Mouse (Mus musculus): Measurements from ENCODE around the gene Mrpl4. TPM values are rescaled to one million over a fixed set of nuclear protein-coding genes. Genes with fewer than 3 reads are reported as not detected.

Mrpl4 gene
- 53.2 TPM for total RNA-seq (2023)

DNA sequence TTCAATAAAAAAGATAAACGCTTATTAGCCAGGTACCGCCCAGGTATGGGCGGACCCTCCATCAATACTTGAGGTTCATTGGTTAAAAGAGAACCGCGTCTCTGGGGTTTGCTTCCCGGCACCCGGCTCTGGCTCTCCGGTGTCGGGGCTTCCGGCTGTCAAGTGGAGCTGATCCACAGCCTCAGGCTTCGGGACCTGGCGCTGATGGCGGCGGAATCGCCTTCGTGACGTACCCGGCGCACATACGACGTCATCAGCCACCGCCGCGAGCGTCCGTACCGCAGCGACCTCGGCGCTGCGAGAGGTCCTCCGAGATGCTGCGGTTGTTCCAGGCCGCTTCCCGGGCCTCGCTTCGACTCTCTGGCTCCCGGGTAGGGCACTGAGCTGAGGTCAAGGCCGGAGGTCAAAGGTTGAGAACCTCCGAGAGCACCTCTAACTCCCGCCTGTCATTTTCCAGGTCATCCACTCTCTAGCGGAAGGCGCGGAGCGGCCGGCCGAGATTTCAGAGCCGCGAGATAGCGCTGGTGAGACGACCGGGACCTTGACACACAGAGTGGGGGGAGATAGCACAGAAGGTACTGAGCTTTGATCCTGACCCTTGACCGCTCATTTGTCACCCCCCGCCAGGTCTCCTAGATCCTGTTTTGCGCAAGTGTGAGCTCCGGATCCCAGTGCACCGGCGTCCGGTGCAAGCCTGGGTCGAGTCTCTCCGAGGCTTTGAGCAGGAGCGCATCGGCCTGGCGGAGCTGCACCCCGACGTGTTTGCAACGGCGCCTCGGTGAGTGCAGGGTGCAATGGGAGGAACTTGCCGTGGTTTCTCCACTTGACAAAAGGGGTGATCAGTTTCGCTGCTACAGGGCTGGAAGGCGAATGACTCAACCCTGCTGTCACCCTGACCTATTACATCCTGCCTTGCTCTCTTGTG lies at the start of gene Mrpl4:
Gene Mrpl4 (plus strand): TSS at position 112 of the 925 bp plus-strand sequence.

DNA sequence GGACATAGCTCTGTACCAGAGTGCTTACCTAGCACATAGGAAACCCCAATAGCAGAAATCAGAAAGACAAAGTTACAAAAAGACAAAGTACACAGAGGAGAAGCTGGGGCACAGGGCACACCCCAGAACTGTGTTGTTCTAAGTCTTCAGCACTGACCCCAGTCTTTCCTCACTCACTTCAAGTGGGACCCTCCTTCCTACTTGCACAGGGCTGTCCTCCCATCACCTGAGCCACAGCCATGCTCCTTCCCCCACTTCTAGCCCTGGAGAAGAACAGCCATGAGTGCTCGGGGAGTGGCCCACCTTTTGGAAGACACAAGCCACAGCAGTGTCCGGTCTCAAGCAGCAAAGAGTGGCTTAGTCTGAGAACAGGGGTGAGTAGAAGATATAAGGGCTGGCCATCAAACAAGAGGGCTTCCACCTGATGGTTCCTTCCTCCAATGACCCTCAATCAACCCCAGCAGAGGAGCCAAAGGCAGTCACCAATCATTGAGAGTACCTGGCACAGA lies 43.1 kb upstream of the Mrpl4 start, which contains the start of gene Dnmt1:
Gene Dnmt1 (minus strand): TSS at position 459 of the 509 bp plus-strand sequence.

DNA sequence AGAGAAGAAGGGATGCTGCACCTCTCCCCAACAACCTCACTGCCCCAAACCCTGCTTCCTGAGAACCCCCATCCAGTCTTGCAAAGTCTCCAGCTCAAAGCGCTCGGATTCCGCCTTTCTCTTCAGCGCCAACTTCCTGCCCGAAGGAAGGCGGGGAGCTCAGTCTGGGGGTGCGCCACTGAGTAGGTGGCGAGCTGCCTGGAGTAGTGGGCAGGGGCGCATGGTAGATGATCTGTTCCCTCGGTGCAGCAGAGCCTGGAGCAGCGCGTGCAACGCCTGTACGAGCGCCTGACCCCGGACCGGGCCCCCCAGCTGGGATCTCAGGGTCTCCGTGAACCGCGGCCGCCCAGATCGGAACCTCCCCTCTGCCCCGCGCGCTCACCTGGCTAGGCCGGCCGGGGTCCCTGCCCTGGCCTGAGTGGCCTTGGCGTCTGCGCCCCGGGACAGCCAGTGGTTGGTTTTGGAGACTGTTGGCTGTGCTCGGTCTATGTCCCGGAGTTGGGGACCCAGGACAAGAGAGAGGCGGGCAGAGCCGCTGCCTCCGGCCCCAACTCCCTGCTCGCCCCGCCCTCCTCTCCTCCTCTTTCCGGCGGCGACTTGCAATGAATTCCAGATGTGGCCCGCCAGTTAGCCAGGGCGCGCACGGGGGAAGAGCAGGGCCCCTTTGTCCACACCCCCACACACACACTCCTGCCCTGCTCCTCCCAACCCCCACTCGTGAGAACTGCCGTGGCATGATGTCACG lies 26.1 kb upstream of the Mrpl4 start, which contains the start of gene S1pr2:
Gene S1pr2 (minus strand): TSS at position 566 of the 745 bp plus-strand sequence.

DNA sequence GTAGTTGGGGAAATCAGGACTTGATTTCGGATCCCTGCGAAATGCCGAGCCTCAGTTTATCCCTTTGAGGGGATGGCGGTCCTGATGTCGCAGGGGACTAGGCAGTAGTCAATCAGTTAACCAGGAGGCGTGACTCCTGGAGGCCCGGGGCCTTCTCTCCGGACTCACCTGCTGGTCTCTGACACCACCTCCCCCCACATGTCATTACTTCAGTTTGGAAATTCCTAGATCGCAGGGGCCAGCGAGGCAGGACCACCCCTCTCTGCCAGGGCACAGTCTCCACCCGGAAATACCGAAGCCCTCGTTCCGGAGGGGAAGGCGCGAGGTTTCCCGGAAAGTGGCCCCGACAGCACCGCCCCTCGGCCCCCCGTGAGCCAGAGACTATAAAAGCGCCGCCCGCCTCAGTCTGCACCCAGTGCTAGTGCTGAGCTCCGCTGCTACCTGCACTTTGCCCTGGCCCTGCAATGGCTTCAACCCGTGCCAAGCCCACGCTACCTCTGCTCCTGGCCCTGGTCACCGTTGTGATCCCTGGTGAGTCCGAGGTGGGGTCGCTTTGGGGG lies 13.1 kb downstream of the Mrpl4 start, which contains the start of gene Icam1:
Gene Icam1 (plus strand): TSS at position 415 of the 560 bp plus-strand sequence.

DNA sequence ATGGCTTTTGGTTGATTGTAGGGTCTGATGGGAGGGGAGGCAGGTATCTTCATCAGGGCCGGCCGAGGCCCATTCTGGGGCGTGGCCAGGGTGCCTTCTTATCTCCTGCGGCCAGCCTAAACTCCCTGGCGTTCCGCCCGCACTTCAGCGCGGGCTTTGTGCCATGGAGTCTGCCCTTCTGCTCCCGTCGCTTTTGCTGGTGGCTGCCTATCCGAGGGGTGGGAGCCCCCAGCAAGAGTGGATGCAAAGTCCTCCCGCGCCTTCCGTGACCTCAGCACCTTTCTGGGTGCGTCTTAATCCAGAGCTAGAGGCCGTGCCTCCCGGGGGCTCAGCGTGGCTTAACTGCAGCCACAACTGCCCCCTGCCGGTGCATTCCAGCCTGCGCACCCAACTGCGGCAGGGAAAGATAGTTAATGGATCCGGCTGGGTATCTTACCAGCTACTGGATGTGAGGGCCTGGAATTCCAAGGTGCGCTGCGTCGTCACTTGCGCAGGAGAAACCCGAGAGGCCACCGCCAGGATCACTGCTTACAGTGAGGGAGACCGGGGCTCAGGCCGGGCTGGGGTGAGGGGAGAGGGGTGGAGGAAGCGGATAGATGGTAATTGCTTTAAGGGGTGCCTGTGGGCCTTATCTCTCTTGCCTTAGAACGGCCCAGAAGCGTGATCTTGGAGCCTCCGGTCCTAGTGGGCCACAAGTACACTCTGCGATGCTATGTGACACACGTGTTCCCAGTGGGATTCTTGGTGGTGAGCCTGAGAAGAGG lies 26.9 kb downstream of the Mrpl4 start, which contains the start of gene Icam4:
Gene Icam4 (plus strand): TSS at position 83 of the 764 bp plus-strand sequence.

DNA sequence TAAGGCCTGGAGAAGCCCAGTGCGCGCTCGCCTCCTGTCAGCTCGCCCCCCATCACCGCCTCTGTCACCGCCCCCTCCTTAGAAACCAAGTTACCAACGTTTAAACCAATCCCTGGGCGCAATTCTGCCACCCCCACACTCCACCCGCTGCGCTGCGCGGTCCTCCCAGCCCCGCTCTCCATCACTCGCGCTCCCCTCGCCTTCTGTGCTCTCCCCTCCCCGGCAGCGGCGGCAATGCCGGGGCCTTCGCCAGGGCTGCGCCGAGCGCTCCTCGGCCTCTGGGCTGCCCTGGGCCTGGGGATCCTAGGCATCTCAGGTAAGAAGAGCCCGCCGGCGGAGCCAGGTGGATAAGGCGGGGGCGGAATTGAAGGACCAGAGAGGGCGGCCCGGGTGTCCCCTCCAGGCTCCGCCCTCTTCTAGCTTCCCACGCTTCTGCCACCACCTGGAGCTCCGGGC lies 29.4 kb downstream of the Mrpl4 start, which contains the start of gene Icam5:
Gene Icam5 (plus strand): TSS at position 178 of the 456 bp plus-strand sequence.

Other genes starting within 250 kb of the Mrpl4 start
- gene Col5a3, start 187.7 kb upstream of the Mrpl4 start, total RNA-seq (2023): 0.12 TPM
- not detected for gene Rdh8, start 184.2 kb upstream of the Mrpl4 start, total RNA-seq (2023)
- 51.6 TPM for gene A230050P20Rik, start 134.1 kb upstream of the Mrpl4 start, total RNA-seq (2023)
- 2.5 TPM for gene Angptl6, start 123.0 kb upstream of the Mrpl4 start, total RNA-seq (2023)
- gene Ppan, start 114.6 kb upstream of the Mrpl4 start, total RNA-seq (2023): 87.1 TPM
- gene Eif3g, start 104.1 kb upstream of the Mrpl4 start, total RNA-seq (2023): 188 TPM
- gene Dnmt1, start 42.9 kb upstream of the Mrpl4 start, total RNA-seq (2023): 82.3 TPM
- 4.7 TPM for gene S1pr2, start 26.0 kb upstream of the Mrpl4 start, total RNA-seq (2023)
- 19.5 TPM for gene Icam1, start 13.2 kb downstream of the Mrpl4 start, total RNA-seq (2023)
- gene Icam4, start 26.6 kb downstream of the Mrpl4 start, total RNA-seq (2023): not detected
- gene Icam5, start 29.3 kb downstream of the Mrpl4 start, total RNA-seq (2023): 0.18 TPM
- gene Zglp1, start 64.4 kb downstream of the Mrpl4 start, total RNA-seq (2023): not detected
- 0.83 TPM for gene Gm49373, start 70.4 kb downstream of the Mrpl4 start, total RNA-seq (2023)
- 27.6 TPM for gene Fdx1l, start 70.9 kb downstream of the Mrpl4 start, total RNA-seq (2023)
- 9.4 TPM for gene Gm38431, start 89.3 kb downstream of the Mrpl4 start, total RNA-seq (2023)
- gene Raver1, start 89.3 kb downstream of the Mrpl4 start, total RNA-seq (2023): 112 TPM
- gene Tyk2, start 128.5 kb downstream of the Mrpl4 start, total RNA-seq (2023): 50.3 TPM
- 131 TPM for gene Cdc37, start 147.2 kb downstream of the Mrpl4 start, total RNA-seq (2023)
- gene Pde4a, start 163.0 kb downstream of the Mrpl4 start, total RNA-seq (2023): 1.6 TPM
- 37.3 TPM for gene Keap1, start 236.6 kb downstream of the Mrpl4 start, total RNA-seq (2023)
- gene S1pr5, start 245.7 kb downstream of the Mrpl4 start, total RNA-seq (2023): 0.44 TPM

Data from CD4-positive naive resting alpha-beta T cell, adult 57 days (primary cell).